Mouse (Mus musculus): Measurements from ENCODE around the gene 4930502E18Rik. TPM values are rescaled to one million over a fixed set of nuclear protein-coding genes. Genes with fewer than 3 reads are reported as not detected.

Gene 4930502E18Rik
- polyA plus RNA-seq, 1 experiment from 2014 or later: 0.06 TPM

- Histone ChIP-seq H3K36me3 (replicated peaks) (no peaks in the 10 kb centered on the region), H3K4me1 (replicated peaks) (no peaks in the 10 kb centered on the region), H3K9me3 (replicated peaks) (no peaks in the 10 kb centered on the region), H3K4me3 (replicated peaks) (no peak overlapping the region), H3K9ac (no peak overlapping the region), H3K4me2 (no peak overlapping the region), H3K27me3 (no peaks in the 10 kb centered on the region), H3K27ac (replicated peaks) (no peak overlapping the region)
- no peak for ATAC-seq (ENCODE audit: insufficient read depth)
- WGBS (ENCODE audit: insufficient replicate concordance): 58% methylated on average over 2 of the region's 2 CpGs
Measured at GRCm38 (mm10) chrX:53728967-53729366, 4.3 kb downstream of the 4930502E18Rik start.

GRCm38 (mm10) chrX:53752851-53753250 lies 28.2 kb downstream of the 4930502E18Rik start:
- H3K4me2 ChIP-seq: no peak overlapping the region
- H3K27me3 ChIP-seq: no peaks in the 10 kb centered on the region
- no peaks in the 10 kb centered on the region for H3K4me1 ChIP-seq (replicated peaks)
- WGBS (ENCODE audit: insufficient replicate concordance): 71% methylated on average over 1 of the region's 1 CpGs
- H3K9ac ChIP-seq: no peak overlapping the region
- no peak for ATAC-seq (ENCODE audit: insufficient read depth)
- H3K36me3 ChIP-seq (replicated peaks): no peaks in the 10 kb centered on the region
- H3K4me3 ChIP-seq (replicated peaks): no peak overlapping the region
- no peak overlapping the region for H3K27ac ChIP-seq (replicated peaks)
- no peaks in the 10 kb centered on the region for H3K9me3 ChIP-seq (replicated peaks)

- Histone ChIP-seq H3K9ac (no peak within 1 kb of the TSS), H3K4me2 (no peak within 1 kb of the TSS), H3K4me3 (replicated peaks) (no peak within 1 kb of the TSS), H3K36me3 (replicated peaks) (no peaks in the 10 kb centered on the region), H3K27ac (replicated peaks) (no peak within 1 kb of the TSS), H3K9me3 (replicated peaks) (no peaks in the 10 kb centered on the region), H3K27me3 (no peaks in the 10 kb centered on the region), H3K4me1 (replicated peaks) (no peaks in the 10 kb centered on the region)
- no peak for ATAC-seq (ENCODE audit: insufficient read depth)
- 80% methylated on average over 16 of the region's 16 CpGs for WGBS (ENCODE audit: insufficient replicate concordance)
Measured at GRCm38 (mm10) chrX:53757736-53758135, 33.1 kb downstream of the 4930502E18Rik start, which contains the start of gene 1700013H16Rik. Gene 1700013H16Rik (minus strand): TSS chrX:53757831.

GRCm38 (mm10) chrX:53776276-53776675 lies 51.6 kb downstream of the 4930502E18Rik start, which contains the start of gene Zfp36l3:
Gene Zfp36l3 (minus strand): TSS chrX:53776394.
- no peaks in the 10 kb centered on the region for H3K4me1 ChIP-seq (replicated peaks)
- H3K36me3 ChIP-seq (replicated peaks): no peaks in the 10 kb centered on the region
- ATAC-seq (ENCODE audit: insufficient read depth): no peak
- H3K4me2 ChIP-seq: no peak within 1 kb of the TSS
- H3K9ac ChIP-seq: no peak within 1 kb of the TSS
- 79% methylated on average over 12 of the region's 12 CpGs for WGBS (ENCODE audit: insufficient replicate concordance)
- no peaks in the 10 kb centered on the region for H3K9me3 ChIP-seq (replicated peaks)
- H3K4me3 ChIP-seq (replicated peaks): no peak within 1 kb of the TSS
- no peaks in the 10 kb centered on the region for H3K27me3 ChIP-seq
- H3K27ac ChIP-seq (replicated peaks): no peak within 1 kb of the TSS

Other genes starting within 250 kb of the 4930502E18Rik start
- gene Rtl8c, start 116.8 kb upstream of the 4930502E18Rik start, polyA plus RNA-seq (2015; fragmentation: Nextera tagmentation; extraction: Ambion mirVana): 2.2 and 3.1 TPM in 2 replicates
- gene Gm14597, start 115.8 kb upstream of the 4930502E18Rik start, polyA plus RNA-seq (2015; fragmentation: Nextera tagmentation; extraction: Ambion mirVana): not detected in 2 replicates
- 5.3 and 5.7 TPM in 2 replicates for gene Rtl8a, start 81.1 kb upstream of the 4930502E18Rik start, polyA plus RNA-seq (2015; fragmentation: Nextera tagmentation; extraction: Ambion mirVana)
- 5.7 and 6.7 TPM in 2 replicates for gene Rtl8b, start 54.4 kb upstream of the 4930502E18Rik start, polyA plus RNA-seq (2015; fragmentation: Nextera tagmentation; extraction: Ambion mirVana)
- gene 1700013H16Rik, start 33.0 kb downstream of the 4930502E18Rik start, polyA plus RNA-seq (2015; fragmentation: Nextera tagmentation; extraction: Ambion mirVana): not detected in 2 replicates
- gene Zfp36l3, start 51.6 kb downstream of the 4930502E18Rik start, polyA plus RNA-seq (2015; fragmentation: Nextera tagmentation; extraction: Ambion mirVana): not detected in 2 replicates
- gene Xlr, start 72.9 kb downstream of the 4930502E18Rik start, polyA plus RNA-seq (2015; fragmentation: Nextera tagmentation; extraction: Ambion mirVana): 1.8 and 2.6 TPM in 2 replicates

Measured in liver, embryonic 15.5 days (tissue).